Mouse (Mus musculus): ENCODE data around the gene Igfbp3. TPM values are rescaled to one million over a fixed set of nuclear protein-coding genes. Genes with fewer than 3 reads are reported as not detected.

Gene Igfbp3
- 17.7 and 34.6 TPM in 2 replicates for total RNA-seq (2014; rRNA removed)
- polyA plus RNA-seq (2012; rRNA removed): 23.5 and 31.2 TPM in 2 replicates

GRCm38 (mm10) chr11:7213501-7214341, at the start of gene Igfbp3:
Gene Igfbp3 (minus strand): TSS chr11:7213923.
- H3K4me3 ChIP-seq (ENCODE audit: insufficient read depth, low read depth, low read length): peak within 1 kb of the TSS; percentile 44
- no peaks in the 10 kb centered on the region for H3K36me3 ChIP-seq (ENCODE audit: control insufficient read depth, insufficient read depth, low read length)
- H3K9ac ChIP-seq (ENCODE audit: low read depth, low read length): peak within 1 kb of the TSS; percentile 38
- TF ChIP-seq CTCF (IDR thresholded peaks at IDR 0.05; ENCODE audit: low read depth, low read length) (no peak), POLR2A (IDR thresholded peaks at IDR 0.05; ENCODE audit: extremely low read depth, insufficient read depth, low read length) (peak; percentile 37; the same call in 1 of the 2 replicates)
- peaks cover 8% of the 10 kb centered on the region; the same call in 1 of the 2 replicates for H3K27me3 ChIP-seq (ENCODE audit: control insufficient read depth, insufficient read depth, low read length)
- H3K27ac ChIP-seq (replicated peaks; ENCODE audit: insufficient read depth, low read depth, low read length): no peak within 1 kb of the TSS
- no peak for DNase-seq (ENCODE audit: extremely low read depth, low read depth, low spot score)
- H3K79me2 ChIP-seq (ENCODE audit: control insufficient read depth, insufficient read depth, low read length): no peaks in the 10 kb centered on the region
- 2% methylated on average over 103 of the region's 104 CpGs for WGBS
- peaks cover 5% of the 10 kb centered on the region; the same call in 1 of the 2 replicates for H3K4me1 ChIP-seq (ENCODE audit: control insufficient read depth, insufficient read depth, low read length)

GRCm38 (mm10) chr11:7250870-7251269, 37.1 kb upstream of the Igfbp3 start:
- no peak for DNase-seq (ENCODE audit: extremely low read depth, low read depth, low spot score)

GRCm38 (mm10) chr11:7250415-7250814, 36.7 kb upstream of the Igfbp3 start:
- Histone ChIP-seq H3K79me2 (ENCODE audit: control insufficient read depth, insufficient read depth, low read length) (no peaks in the 10 kb centered on the region), H3K27me3 (ENCODE audit: control insufficient read depth, insufficient read depth, low read length) (no peaks in the 10 kb centered on the region), H3K27ac (replicated peaks; ENCODE audit: insufficient read depth, low read depth, low read length) (no peak overlapping the region), H3K36me3 (ENCODE audit: control insufficient read depth, insufficient read depth, low read length) (no peaks in the 10 kb centered on the region), H3K4me1 (ENCODE audit: control insufficient read depth, insufficient read depth, low read length) (no peaks in the 10 kb centered on the region), H3K4me3 (ENCODE audit: insufficient read depth, low read depth, low read length) (no peak overlapping the region), H3K9ac (ENCODE audit: low read depth, low read length) (no peak overlapping the region)
- 85% methylated on average over 2 of the region's 2 CpGs for WGBS
- no peak for TF ChIP-seq CTCF (IDR thresholded peaks at IDR 0.05; ENCODE audit: low read depth, low read length)
- no peak for TF ChIP-seq POLR2A (IDR thresholded peaks at IDR 0.05; ENCODE audit: extremely low read depth, insufficient read depth, low read length)
- no peak for DNase-seq (ENCODE audit: extremely low read depth, low read depth, low spot score)

More at GRCm38 (mm10) chr11:7250870-7251269, 37.1 kb upstream of the Igfbp3 start:
- no peak overlapping the region for H3K27ac ChIP-seq (replicated peaks; ENCODE audit: insufficient read depth, low read depth, low read length)
- no peak overlapping the region for H3K4me3 ChIP-seq (ENCODE audit: insufficient read depth, low read depth, low read length)
- no peaks in the 10 kb centered on the region for H3K36me3 ChIP-seq (ENCODE audit: control insufficient read depth, insufficient read depth, low read length)
- no peak overlapping the region for H3K9ac ChIP-seq (ENCODE audit: low read depth, low read length)
- H3K79me2 ChIP-seq (ENCODE audit: control insufficient read depth, insufficient read depth, low read length): no peaks in the 10 kb centered on the region
- 85% methylated on average over 5 of the region's 5 CpGs for WGBS
- H3K27me3 ChIP-seq (ENCODE audit: control insufficient read depth, insufficient read depth, low read length): no peaks in the 10 kb centered on the region
- H3K4me1 ChIP-seq (ENCODE audit: control insufficient read depth, insufficient read depth, low read length): no peaks in the 10 kb centered on the region
- TF ChIP-seq POLR2A (IDR thresholded peaks at IDR 0.05; ENCODE audit: extremely low read depth, insufficient read depth, low read length): no peak

GRCm38 (mm10) chr11:7244782-7245181, 31.1 kb upstream of the Igfbp3 start:
- Histone ChIP-seq H3K4me1 (ENCODE audit: control insufficient read depth, insufficient read depth, low read length) (no peaks in the 10 kb centered on the region), H3K9ac (ENCODE audit: low read depth, low read length) (no peak overlapping the region), H3K27me3 (ENCODE audit: control insufficient read depth, insufficient read depth, low read length) (no peaks in the 10 kb centered on the region), H3K4me3 (ENCODE audit: insufficient read depth, low read depth, low read length) (no peak overlapping the region), H3K79me2 (ENCODE audit: control insufficient read depth, insufficient read depth, low read length) (no peaks in the 10 kb centered on the region), H3K36me3 (ENCODE audit: control insufficient read depth, insufficient read depth, low read length) (no peaks in the 10 kb centered on the region), H3K27ac (replicated peaks; ENCODE audit: insufficient read depth, low read depth, low read length) (no peak overlapping the region)
- no peak for TF ChIP-seq POLR2A (IDR thresholded peaks at IDR 0.05; ENCODE audit: extremely low read depth, insufficient read depth, low read length)
- TF ChIP-seq CTCF (IDR thresholded peaks at IDR 0.05; ENCODE audit: low read depth, low read length): no peak
- DNase-seq (ENCODE audit: extremely low read depth, low read depth, low spot score): no peak
- 83% methylated on average over 1 of the region's 1 CpGs for WGBS

- Histone ChIP-seq H3K9ac (ENCODE audit: low read depth, low read length) (no peak overlapping the region), H3K27me3 (ENCODE audit: control insufficient read depth, insufficient read depth, low read length) (no peaks in the 10 kb centered on the region), H3K79me2 (ENCODE audit: control insufficient read depth, insufficient read depth, low read length) (no peaks in the 10 kb centered on the region), H3K27ac (replicated peaks; ENCODE audit: insufficient read depth, low read depth, low read length) (no peak overlapping the region), H3K4me1 (ENCODE audit: control insufficient read depth, insufficient read depth, low read length) (no peaks in the 10 kb centered on the region), H3K4me3 (ENCODE audit: insufficient read depth, low read depth, low read length) (no peak overlapping the region), H3K36me3 (ENCODE audit: control insufficient read depth, insufficient read depth, low read length) (no peaks in the 10 kb centered on the region)
- no peak for DNase-seq (ENCODE audit: extremely low read depth, low read depth, low spot score)
- TF ChIP-seq CTCF (IDR thresholded peaks at IDR 0.05; ENCODE audit: low read depth, low read length) (no peak), POLR2A (IDR thresholded peaks at IDR 0.05; ENCODE audit: extremely low read depth, insufficient read depth, low read length) (no peak)
- 66% methylated on average over 4 of the region's 4 CpGs for WGBS
These were observed 25.5 kb upstream of the Igfbp3 start for GRCm38 (mm10) chr11:7239041-7239740.

All from liver, adult 2 months (tissue).